Mouse (Mus musculus): ENCODE measurements around the gene Hpse2. TPM values are rescaled to one million over a fixed set of nuclear protein-coding genes. Genes with fewer than 3 reads are reported as not detected.

The Hpse2 gene
- polyA plus RNA-seq, 1 experiment from 2014 or later: 1.7 TPM

DNA sequence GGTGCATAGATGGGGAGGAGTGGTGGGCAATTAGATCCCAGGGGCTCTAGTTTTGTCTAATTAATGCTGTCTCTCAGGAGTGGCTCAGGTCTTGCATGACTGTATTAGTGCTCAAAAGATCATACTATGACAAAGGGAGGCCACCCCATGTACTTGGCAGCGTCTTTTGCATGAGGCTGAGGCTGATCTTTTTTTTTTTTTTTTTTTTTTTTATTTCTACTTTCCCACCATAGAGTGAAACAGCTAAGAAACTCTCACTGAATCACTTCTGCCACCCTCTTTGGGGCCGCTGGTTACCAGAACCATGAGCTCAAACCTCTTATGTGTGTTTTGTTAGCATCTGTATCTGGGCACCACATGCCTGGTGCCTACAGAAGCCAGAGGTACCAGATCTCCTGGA, 549.0 kb downstream of the Hpse2 start:
- WGBS: 69% methylated on average over 2 of the region's 2 CpGs
- DNase-seq (ENCODE audit: low spot score) (no peak), ATAC-seq (replicated peaks; ENCODE audit: low FRiP score) (no peak)
- no peak overlapping the region for H3K4me3 ChIP-seq (ENCODE audit: low read depth, low read length)
- no peak overlapping the region for H3K4me2 ChIP-seq (ENCODE audit: low read depth, low read length, severe bottlenecking)
- H3K27me3 ChIP-seq (ENCODE audit: control insufficient read depth, insufficient read depth, low read length): no peaks in the 10 kb centered on the region
- no peaks in the 10 kb centered on the region for H3K9me3 ChIP-seq (ENCODE audit: control insufficient read depth, low read length)
- H3K4me1 ChIP-seq (replicated peaks; ENCODE audit: control insufficient read depth, insufficient read depth, low read length): no peaks in the 10 kb centered on the region
- H3K36me3 ChIP-seq (ENCODE audit: control insufficient read depth, insufficient read depth, low read length): no peaks in the 10 kb centered on the region
- no peak overlapping the region for H3K9ac ChIP-seq (ENCODE audit: low read length)
- H3K27ac ChIP-seq (ENCODE audit: low read depth, low read length): no peak overlapping the region

- H3K9ac ChIP-seq (ENCODE audit: low read length): no peak overlapping the region
- no peaks in the 10 kb centered on the region for H3K36me3 ChIP-seq (ENCODE audit: control insufficient read depth, insufficient read depth, low read length)
- H3K9me3 ChIP-seq (ENCODE audit: control insufficient read depth, low read length): no peaks in the 10 kb centered on the region
- H3K4me3 ChIP-seq (ENCODE audit: low read depth, low read length): no peak overlapping the region
- no peak overlapping the region for H3K4me2 ChIP-seq (ENCODE audit: low read depth, low read length, severe bottlenecking)
- no peak for DNase-seq (ENCODE audit: low spot score)
- WGBS: 89% methylated on average over 2 of the region's 2 CpGs
- no peaks in the 10 kb centered on the region for H3K27me3 ChIP-seq (ENCODE audit: control insufficient read depth, insufficient read depth, low read length)
- no peaks in the 10 kb centered on the region for H3K4me1 ChIP-seq (replicated peaks; ENCODE audit: control insufficient read depth, insufficient read depth, low read length)
- no peak overlapping the region for H3K27ac ChIP-seq (ENCODE audit: low read depth, low read length)
- ATAC-seq (replicated peaks; ENCODE audit: low FRiP score): no peak
These were observed 549.9 kb downstream of the Hpse2 start for GRCm38 (mm10) chr19:42838271-42838670.

DNA sequence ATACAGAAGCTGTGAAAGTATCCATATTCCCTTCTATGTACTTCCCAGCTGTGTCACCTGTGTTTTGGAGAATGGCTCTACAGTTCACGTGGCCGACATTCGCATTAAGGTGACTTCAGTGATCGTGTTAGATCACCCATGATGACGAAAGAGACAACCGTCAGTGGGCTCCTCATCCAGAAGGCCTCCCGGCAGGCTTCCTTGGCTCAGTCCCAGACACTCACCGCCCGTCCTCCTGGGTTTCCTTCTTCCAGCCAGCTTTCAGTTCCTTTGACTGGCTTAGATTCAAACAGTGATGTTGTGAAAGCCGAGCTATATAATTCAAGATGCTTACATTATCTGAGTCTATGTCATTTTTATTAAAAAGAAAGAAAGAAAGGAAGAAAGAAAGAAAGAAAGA, 550.6 kb downstream of the Hpse2 start:
- WGBS: 90% methylated on average over 10 of the region's 10 CpGs

GRCm38 (mm10) chr19:42833126-42833525, 555.0 kb downstream of the Hpse2 start:
- H3K36me3 ChIP-seq (ENCODE audit: control insufficient read depth, insufficient read depth, low read length): no peaks in the 10 kb centered on the region
- H3K4me1 ChIP-seq (replicated peaks; ENCODE audit: control insufficient read depth, insufficient read depth, low read length): no peaks in the 10 kb centered on the region
- no peaks in the 10 kb centered on the region for H3K9me3 ChIP-seq (ENCODE audit: control insufficient read depth, low read length)
- H3K4me3 ChIP-seq (ENCODE audit: low read depth, low read length): no peak overlapping the region
- ATAC-seq (replicated peaks; ENCODE audit: low FRiP score) (no peak), DNase-seq (ENCODE audit: low spot score) (no peak)
- H3K4me2 ChIP-seq (ENCODE audit: low read depth, low read length, severe bottlenecking): no peak overlapping the region
- H3K27ac ChIP-seq (ENCODE audit: low read depth, low read length): no peak overlapping the region
- H3K27me3 ChIP-seq (ENCODE audit: control insufficient read depth, insufficient read depth, low read length): no peaks in the 10 kb centered on the region
- WGBS: 84% methylated on average over 7 of the region's 7 CpGs
- H3K9ac ChIP-seq (ENCODE audit: low read length): no peak overlapping the region

More for the DNA sequence above, 550.6 kb downstream of the Hpse2 start:
- Histone ChIP-seq H3K4me3 (ENCODE audit: low read depth, low read length) (no peak overlapping the region), H3K9ac (ENCODE audit: low read length) (no peak overlapping the region), H3K27ac (ENCODE audit: low read depth, low read length) (no peak overlapping the region), H3K27me3 (ENCODE audit: control insufficient read depth, insufficient read depth, low read length) (no peaks in the 10 kb centered on the region), H3K4me1 (replicated peaks; ENCODE audit: control insufficient read depth, insufficient read depth, low read length) (no peaks in the 10 kb centered on the region), H3K4me2 (ENCODE audit: low read depth, low read length, severe bottlenecking) (no peak overlapping the region), H3K36me3 (ENCODE audit: control insufficient read depth, insufficient read depth, low read length) (no peaks in the 10 kb centered on the region), H3K9me3 (ENCODE audit: control insufficient read depth, low read length) (no peaks in the 10 kb centered on the region)
- DNase-seq (ENCODE audit: low spot score) (no peak), ATAC-seq (replicated peaks; ENCODE audit: low FRiP score) (no peak)

DNA sequence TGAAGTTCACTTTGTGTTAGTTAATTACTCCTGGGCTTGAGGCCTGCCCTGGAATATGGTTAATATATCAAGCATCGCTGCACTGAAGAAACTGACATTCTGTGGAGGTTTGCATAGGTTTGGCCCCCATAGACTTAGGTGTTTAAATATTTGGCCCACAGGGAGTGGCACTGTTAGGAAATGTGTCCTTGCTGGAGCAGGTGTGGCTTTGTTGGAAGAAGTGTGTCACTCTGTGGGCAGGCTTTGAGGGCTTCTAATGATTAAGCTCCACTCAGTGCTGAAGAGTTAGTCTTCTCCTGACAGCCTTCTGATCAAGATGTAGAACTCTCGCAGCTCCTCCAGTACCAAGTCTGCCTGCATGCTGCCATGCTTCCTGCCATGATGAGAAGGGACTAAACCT, 555.9 kb downstream of the Hpse2 start:
- no peak for DNase-seq (ENCODE audit: low spot score)
- no peaks in the 10 kb centered on the region for H3K27me3 ChIP-seq (ENCODE audit: control insufficient read depth, insufficient read depth, low read length)

DNA sequence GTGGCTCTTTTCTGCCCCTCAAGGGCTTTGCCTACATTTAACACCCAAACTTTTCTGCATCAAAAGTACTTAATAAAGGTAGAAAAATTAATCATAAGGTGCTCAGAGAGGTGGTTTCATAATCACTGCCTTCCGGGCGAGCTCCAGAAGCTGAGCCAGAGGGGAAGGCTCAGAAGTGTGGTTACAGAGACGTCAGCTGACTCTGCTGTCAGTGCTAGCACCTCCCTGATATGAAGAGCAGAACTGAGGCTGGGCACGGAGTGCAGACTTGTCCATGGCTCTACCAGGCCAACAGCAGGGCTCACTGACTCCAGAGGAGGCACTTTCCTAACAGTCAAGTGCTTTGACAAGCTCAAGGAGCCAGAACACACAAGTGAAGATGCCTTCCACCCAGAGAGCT, 559.0 kb downstream of the Hpse2 start:
- no peaks in the 10 kb centered on the region for H3K4me1 ChIP-seq (replicated peaks; ENCODE audit: control insufficient read depth, insufficient read depth, low read length)
- H3K27ac ChIP-seq (ENCODE audit: low read depth, low read length): no peak overlapping the region
- H3K9me3 ChIP-seq (ENCODE audit: control insufficient read depth, low read length): no peaks in the 10 kb centered on the region
- H3K4me3 ChIP-seq (ENCODE audit: low read depth, low read length): no peak overlapping the region
- no peak for DNase-seq (ENCODE audit: low spot score)
- no peak overlapping the region for H3K4me2 ChIP-seq (ENCODE audit: low read depth, low read length, severe bottlenecking)
- H3K27me3 ChIP-seq (ENCODE audit: control insufficient read depth, insufficient read depth, low read length): no peaks in the 10 kb centered on the region
- H3K36me3 ChIP-seq (ENCODE audit: control insufficient read depth, insufficient read depth, low read length): no peaks in the 10 kb centered on the region
- no peak overlapping the region for H3K9ac ChIP-seq (ENCODE audit: low read length)
- ATAC-seq (replicated peaks; ENCODE audit: low FRiP score): no peak
- 76% methylated on average over 4 of the region's 4 CpGs for WGBS

More for the DNA sequence above, 555.9 kb downstream of the Hpse2 start:
- Histone ChIP-seq H3K36me3 (ENCODE audit: control insufficient read depth, insufficient read depth, low read length) (no peaks in the 10 kb centered on the region), H3K4me2 (ENCODE audit: low read depth, low read length, severe bottlenecking) (no peak overlapping the region), H3K9me3 (ENCODE audit: control insufficient read depth, low read length) (no peaks in the 10 kb centered on the region), H3K4me3 (ENCODE audit: low read depth, low read length) (no peak overlapping the region), H3K9ac (ENCODE audit: low read length) (no peak overlapping the region), H3K27ac (ENCODE audit: low read depth, low read length) (no peak overlapping the region), H3K4me1 (replicated peaks; ENCODE audit: control insufficient read depth, insufficient read depth, low read length) (no peaks in the 10 kb centered on the region)
- ATAC-seq (replicated peaks; ENCODE audit: low FRiP score): no peak
- 87% methylated on average over 2 of the region's 2 CpGs for WGBS

GRCm38 (mm10) chr19:42827843-42828242, 560.3 kb downstream of the Hpse2 start:
- 88% methylated on average over 3 of the region's 3 CpGs for WGBS
- no peak for DNase-seq (ENCODE audit: low spot score)
- Histone ChIP-seq H3K4me2 (ENCODE audit: low read depth, low read length, severe bottlenecking) (no peak overlapping the region), H3K27ac (ENCODE audit: low read depth, low read length) (no peak overlapping the region), H3K36me3 (ENCODE audit: control insufficient read depth, insufficient read depth, low read length) (no peaks in the 10 kb centered on the region), H3K4me1 (replicated peaks; ENCODE audit: control insufficient read depth, insufficient read depth, low read length) (no peaks in the 10 kb centered on the region), H3K9ac (ENCODE audit: low read length) (no peak overlapping the region), H3K27me3 (ENCODE audit: control insufficient read depth, insufficient read depth, low read length) (no peaks in the 10 kb centered on the region), H3K4me3 (ENCODE audit: low read depth, low read length) (no peak overlapping the region), H3K9me3 (ENCODE audit: control insufficient read depth, low read length) (no peaks in the 10 kb centered on the region)
- ATAC-seq (replicated peaks; ENCODE audit: low FRiP score): no peak

- ATAC-seq (replicated peaks; ENCODE audit: low FRiP score) (no peak), DNase-seq (ENCODE audit: low spot score) (no peak)
- H3K4me3 ChIP-seq (ENCODE audit: low read depth, low read length): no peak overlapping the region
- no peaks in the 10 kb centered on the region for H3K36me3 ChIP-seq (ENCODE audit: control insufficient read depth, insufficient read depth, low read length)
- no peaks in the 10 kb centered on the region for H3K4me1 ChIP-seq (replicated peaks; ENCODE audit: control insufficient read depth, insufficient read depth, low read length)
- H3K4me2 ChIP-seq (ENCODE audit: low read depth, low read length, severe bottlenecking): no peak overlapping the region
- H3K9ac ChIP-seq (ENCODE audit: low read length): no peak overlapping the region
- no peak overlapping the region for H3K27ac ChIP-seq (ENCODE audit: low read depth, low read length)
- H3K9me3 ChIP-seq (ENCODE audit: control insufficient read depth, low read length): no peaks in the 10 kb centered on the region
- WGBS: 88% methylated on average over 5 of the region's 5 CpGs
- H3K27me3 ChIP-seq (ENCODE audit: control insufficient read depth, insufficient read depth, low read length): no peaks in the 10 kb centered on the region
These were observed 568.0 kb downstream of the Hpse2 start for GRCm38 (mm10) chr19:42820109-42820508.

DNA sequence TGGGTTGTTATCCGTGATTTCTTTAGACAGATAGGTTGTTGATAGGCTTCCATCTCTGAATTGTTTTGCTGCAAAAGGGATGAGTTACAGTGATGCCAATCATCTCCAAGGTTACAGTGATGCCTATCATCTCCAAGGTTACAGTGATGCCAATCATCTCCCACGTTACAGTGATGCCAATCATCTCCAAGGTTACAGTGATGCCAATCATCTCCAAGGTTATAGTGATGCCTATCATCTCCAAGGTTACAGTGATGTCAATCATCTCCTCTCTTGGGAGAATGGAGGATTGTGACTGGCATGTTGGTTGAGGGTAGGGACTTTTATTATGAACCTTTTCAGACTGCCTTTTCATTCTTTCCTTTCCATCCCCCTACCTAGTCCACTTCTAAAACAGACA, 570.4 kb downstream of the Hpse2 start:
- H3K4me3 ChIP-seq (ENCODE audit: low read depth, low read length): no peak overlapping the region
- H3K27me3 ChIP-seq (ENCODE audit: control insufficient read depth, insufficient read depth, low read length): no peaks in the 10 kb centered on the region
- no peak overlapping the region for H3K4me2 ChIP-seq (ENCODE audit: low read depth, low read length, severe bottlenecking)
- H3K9ac ChIP-seq (ENCODE audit: low read length): no peak overlapping the region
- no peaks in the 10 kb centered on the region for H3K9me3 ChIP-seq (ENCODE audit: control insufficient read depth, low read length)
- WGBS: 69% methylated on average over 2 of the region's 2 CpGs
- no peaks in the 10 kb centered on the region for H3K36me3 ChIP-seq (ENCODE audit: control insufficient read depth, insufficient read depth, low read length)
- no peak for ATAC-seq (replicated peaks; ENCODE audit: low FRiP score)
- H3K27ac ChIP-seq (ENCODE audit: low read depth, low read length): no peak overlapping the region
- DNase-seq (ENCODE audit: low spot score): no peak
- H3K4me1 ChIP-seq (replicated peaks; ENCODE audit: control insufficient read depth, insufficient read depth, low read length): no peaks in the 10 kb centered on the region

Measured in forebrain, embryonic 11.5 days (tissue).